Mouse (Mus musculus): ENCODE data around the gene Wap. TPM values are rescaled to one million over a fixed set of nuclear protein-coding genes. Genes with fewer than 3 reads are reported as not detected.

Gene Wap
- polyA plus RNA-seq, 1 experiment from 2014 or later: 4.3 TPM

- Histone ChIP-seq H3K27me3 (replicated peaks; ENCODE audit: control insufficient read depth, insufficient read depth, low read length) (no peaks in the 10 kb centered on the region), H3K4me3 (ENCODE audit: low read depth, low read length) (peak within 1 kb of the TSS; percentile 86), H3K9ac (ENCODE audit: low read depth, low read length) (peak within 1 kb of the TSS; percentile 85), H3K9me3 (ENCODE audit: control insufficient read depth) (no peaks in the 10 kb centered on the region), H3K4me2 (replicated peaks; ENCODE audit: low read depth) (peak within 1 kb of the TSS; percentile 82), H3K27ac (ENCODE audit: low read depth, low read length) (peak within 1 kb of the TSS; percentile 94), H3K36me3 (ENCODE audit: control insufficient read depth, insufficient read depth) (peaks cover 34% of the 10 kb centered on the region), H3K4me1 (replicated peaks; ENCODE audit: control insufficient read depth, insufficient read depth, low read length) (no peaks in the 10 kb centered on the region)
- ATAC-seq: peak; percentile 93
- under 1% methylated on average over 66 of the region's 66 CpGs for WGBS
- peak; percentile 12; the same call in 1 of the 2 replicates for TF ChIP-seq CTCF (IDR thresholded peaks at IDR 0.05; ENCODE audit: low read depth)
Observed at GRCm38 (mm10) chr11:6625478-6626387, 12.7 kb downstream of the Wap start, which contains the start of gene Tbrg4. Gene Tbrg4 (minus strand): TSS chr11:6626067.

GRCm38 (mm10) chr11:6624619-6625382 is 13.6 kb downstream of the Wap start:
- H3K4me1 ChIP-seq (replicated peaks; ENCODE audit: control insufficient read depth, insufficient read depth, low read length): no peaks in the 10 kb centered on the region
- H3K27me3 ChIP-seq (replicated peaks; ENCODE audit: control insufficient read depth, insufficient read depth, low read length): no peaks in the 10 kb centered on the region
- no peak for TF ChIP-seq CTCF (IDR thresholded peaks at IDR 0.05; ENCODE audit: low read depth)
- H3K9ac ChIP-seq (ENCODE audit: low read depth, low read length): peak overlapping the region; percentile 34; the same call in 1 of the 2 replicates
- peak overlapping the region; percentile 28 for H3K27ac ChIP-seq (ENCODE audit: low read depth, low read length)
- ATAC-seq: no peak
- H3K36me3 ChIP-seq (ENCODE audit: control insufficient read depth, insufficient read depth): peaks cover 43% of the 10 kb centered on the region
- H3K9me3 ChIP-seq (ENCODE audit: control insufficient read depth): no peaks in the 10 kb centered on the region
- WGBS: 36% methylated on average over 14 of the region's 14 CpGs
- H3K4me3 ChIP-seq (ENCODE audit: low read depth, low read length): peak overlapping the region; percentile 86
- H3K4me2 ChIP-seq (replicated peaks; ENCODE audit: low read depth): peak overlapping the region; percentile 82

- ATAC-seq: no peak
- H3K4me2 ChIP-seq (replicated peaks; ENCODE audit: low read depth): peak overlapping the region; percentile 82
- no peaks in the 10 kb centered on the region for H3K9me3 ChIP-seq (ENCODE audit: control insufficient read depth)
- no peak overlapping the region for H3K9ac ChIP-seq (ENCODE audit: low read depth, low read length)
- peaks cover 54% of the 10 kb centered on the region for H3K36me3 ChIP-seq (ENCODE audit: control insufficient read depth, insufficient read depth)
- H3K4me3 ChIP-seq (ENCODE audit: low read depth, low read length): 0 out of 2 replicates have a peak overlapping the region, but pooled peaks have one; percentile 86
- H3K27ac ChIP-seq (ENCODE audit: low read depth, low read length): no peak overlapping the region
- H3K27me3 ChIP-seq (replicated peaks; ENCODE audit: control insufficient read depth, insufficient read depth, low read length): no peaks in the 10 kb centered on the region
- H3K4me1 ChIP-seq (replicated peaks; ENCODE audit: control insufficient read depth, insufficient read depth, low read length): no peaks in the 10 kb centered on the region
- WGBS: 65% methylated on average over 10 of the region's 10 CpGs
- no peak for TF ChIP-seq CTCF (IDR thresholded peaks at IDR 0.05; ENCODE audit: low read depth)
Observed at GRCm38 (mm10) chr11:6623704-6624103, 14.7 kb downstream of the Wap start.

DNA sequence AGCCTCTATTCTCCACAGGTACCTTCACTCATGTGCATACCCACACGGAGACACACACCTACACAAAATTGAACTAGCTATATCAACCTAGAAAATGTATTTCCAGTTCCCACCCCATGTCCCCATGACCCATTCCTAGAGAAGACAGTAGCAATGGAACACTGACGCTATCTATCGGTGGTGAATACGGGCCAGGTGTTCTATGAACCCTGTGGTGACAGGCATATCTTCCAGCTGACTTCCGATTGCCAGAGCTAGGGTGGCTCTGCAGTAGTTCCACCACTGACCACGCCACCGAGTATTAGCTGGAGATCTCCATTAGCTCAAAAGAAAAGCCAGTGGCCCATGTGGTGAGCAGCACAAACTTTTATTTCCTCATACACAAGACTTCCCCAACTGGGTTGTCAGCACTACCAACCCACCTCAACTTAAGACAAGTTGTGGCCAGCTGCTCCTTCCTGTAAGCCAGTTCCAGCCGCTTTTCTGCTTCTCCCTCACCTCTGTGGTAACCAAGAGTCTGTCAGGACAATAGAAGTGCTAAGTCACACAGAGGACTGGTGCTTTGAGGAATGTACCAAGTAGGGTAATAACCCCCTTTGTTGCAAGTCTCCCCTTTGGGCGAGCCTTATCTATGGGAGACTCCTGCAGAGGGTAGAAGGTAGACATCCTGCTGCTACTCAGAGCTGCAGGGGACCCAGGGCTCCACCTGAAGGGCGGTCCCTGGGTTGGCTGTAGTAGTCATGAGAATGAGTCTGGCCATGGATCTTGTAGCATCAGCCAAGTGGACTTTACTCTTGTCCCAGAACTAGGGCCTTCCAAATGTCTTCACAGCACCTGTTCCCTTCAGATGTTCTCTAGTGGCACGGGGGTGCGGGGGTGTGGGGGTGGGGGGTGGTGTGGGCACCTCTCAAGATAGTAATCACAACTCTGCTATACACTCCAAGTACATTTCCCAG is 22.9 kb downstream of the Wap start:
- no peak overlapping the region for H3K4me3 ChIP-seq (ENCODE audit: low read depth, low read length)
- no peak for TF ChIP-seq CTCF (IDR thresholded peaks at IDR 0.05; ENCODE audit: low read depth)
- no peaks in the 10 kb centered on the region for H3K4me1 ChIP-seq (replicated peaks; ENCODE audit: control insufficient read depth, insufficient read depth, low read length)
- peaks cover 82% of the 10 kb centered on the region for H3K36me3 ChIP-seq (ENCODE audit: control insufficient read depth, insufficient read depth)
- H3K27ac ChIP-seq (ENCODE audit: low read depth, low read length): no peak overlapping the region; the same call in 1 of the 2 replicates
- H3K9ac ChIP-seq (ENCODE audit: low read depth, low read length): no peak overlapping the region
- ATAC-seq: peak; percentile 18; the same call in 1 of the 2 replicates
- no peak overlapping the region for H3K4me2 ChIP-seq (replicated peaks; ENCODE audit: low read depth)
- no peaks in the 10 kb centered on the region for H3K9me3 ChIP-seq (ENCODE audit: control insufficient read depth)
- WGBS: 86% methylated on average over 12 of the region's 12 CpGs
- no peaks in the 10 kb centered on the region for H3K27me3 ChIP-seq (replicated peaks; ENCODE audit: control insufficient read depth, insufficient read depth, low read length)

DNA sequence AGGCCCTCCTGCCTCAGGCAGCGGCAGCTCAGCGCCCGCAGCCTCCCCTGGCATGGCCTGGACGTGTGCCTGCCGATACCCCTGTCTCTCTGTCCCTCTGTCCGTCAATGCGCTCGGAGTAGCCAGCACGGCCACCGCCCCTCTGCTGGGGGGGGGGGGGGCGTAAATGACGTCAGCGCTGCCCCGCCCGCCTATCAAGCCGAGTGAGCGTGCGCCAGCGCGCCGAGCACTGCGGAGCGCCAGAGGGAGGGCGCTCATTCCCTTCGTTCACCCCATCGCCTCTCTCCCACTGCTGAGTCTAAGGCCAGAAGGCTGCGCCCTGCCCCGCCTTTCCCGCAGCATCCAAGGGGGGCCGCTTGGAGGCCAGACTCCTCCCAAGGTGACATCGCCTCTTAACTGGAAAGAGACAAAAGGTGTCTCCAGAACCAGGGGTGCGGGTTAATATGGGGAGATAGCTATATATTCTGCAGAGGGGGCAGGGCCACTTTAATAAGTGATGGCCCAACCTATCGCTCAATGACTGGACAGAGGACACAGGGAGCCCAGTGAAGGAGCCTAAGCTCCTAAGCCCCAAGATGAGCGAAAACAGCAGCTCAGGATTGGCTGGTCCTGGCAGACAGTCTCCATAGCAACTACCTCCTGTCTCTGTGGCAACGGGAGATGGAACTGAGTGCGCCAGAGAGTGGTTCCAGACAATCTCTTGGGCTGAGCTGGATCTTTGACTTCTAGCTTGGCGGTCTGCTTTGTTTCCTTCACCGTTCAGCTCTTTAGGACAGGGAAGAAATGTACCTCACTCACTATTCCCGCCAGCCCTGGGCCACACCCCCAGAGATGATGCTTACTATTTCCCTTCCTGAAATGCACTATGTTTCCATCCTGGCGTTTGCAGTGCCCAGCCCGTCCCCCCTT is 32.7 kb downstream of the Wap start, which contains the start of gene Nacad:
Gene Nacad, minus strand, starts transcription at position 563 of the 909 bp plus-strand sequence.
- ATAC-seq: peak; percentile 36; the same call in 1 of the 2 replicates
- no peak within 1 kb of the TSS for H3K9ac ChIP-seq (ENCODE audit: low read depth, low read length)
- no peaks in the 10 kb centered on the region for H3K9me3 ChIP-seq (ENCODE audit: control insufficient read depth)
- peak within 1 kb of the TSS; percentile 62 for H3K4me2 ChIP-seq (replicated peaks; ENCODE audit: low read depth)
- TF ChIP-seq CTCF (IDR thresholded peaks at IDR 0.05; ENCODE audit: low read depth): no peak
- no peak within 1 kb of the TSS for H3K27ac ChIP-seq (ENCODE audit: low read depth, low read length)
- peaks cover 25% of the 10 kb centered on the region for H3K27me3 ChIP-seq (replicated peaks; ENCODE audit: control insufficient read depth, insufficient read depth, low read length)
- peaks cover 6% of the 10 kb centered on the region; the same call in 1 of the 2 replicates for H3K4me1 ChIP-seq (replicated peaks; ENCODE audit: control insufficient read depth, insufficient read depth, low read length)
- whole genome bisulfite sequencing: 5% methylated on average over 37 of the region's 41 CpGs
- H3K36me3 ChIP-seq (ENCODE audit: control insufficient read depth, insufficient read depth): 0 out of 2 replicates have a peak, but pooled peaks cover 3% of the 10 kb centered on the region
- H3K4me3 ChIP-seq (ENCODE audit: low read depth, low read length): peak within 1 kb of the TSS; percentile 34

Measured in intestine, postnatal 0 days (tissue).